Mouse (Mus musculus) layer of hippocampus, postnatal 25 days (tissue): ENCODE measurements around the gene Atl1. TPM values are rescaled to one million over a fixed set of nuclear protein-coding genes. Genes with fewer than 3 reads are reported as not detected.

Experiments used
- DNase-seq, 2 experiments: peaks; one replicate each; pipeline ENCODE4 v3.0.0; 2022; ENCODE audit warnings: mixed read lengths in 2 of 2, low spot score in 1 of 2; ENCODE audit errors: extremely low spot score in 1 of 2
- total RNA-seq, 2 experiments: library from RNA; stranded (reverse); gene quantifications; 2 replicates each; pipeline ENCODE4 v1.2.3; 2021

The Atl1 gene
- total RNA-seq: 100 to 1,000 TPM; 201 to 202 TPM

- peak; percentile 79 to 89 for DNase-seq
Measured at GRCm38 (mm10) chr12:69892371-69893251, at the start of gene Atl1, which contains the start of gene Map4k5. Gene Atl1 (plus strand): TSS chr12:69892614. Gene Map4k5 (minus strand): TSS chr12:69893200.

GRCm38 (mm10) chr12:69843531-69844445 is 48.6 kb upstream of the Atl1 start:
- DNase-seq: no peak

- no peak for DNase-seq
Measured at GRCm38 (mm10) chr12:69845722-69846121, 46.7 kb upstream of the Atl1 start.

GRCm38 (mm10) chr12:69846499-69846898 is 45.9 kb upstream of the Atl1 start:
- DNase-seq: no peak

GRCm38 (mm10) chr12:69848083-69848878 is 44.1 kb upstream of the Atl1 start:
- DNase-seq: no peak

- DNase-seq: no peak
Measured at GRCm38 (mm10) chr12:69852288-69852687, 40.1 kb upstream of the Atl1 start.

- no peak for DNase-seq
Measured at GRCm38 (mm10) chr12:69853387-69853786, 39.0 kb upstream of the Atl1 start.

- no peak for DNase-seq
Measured at GRCm38 (mm10) chr12:69853942-69854341, 38.5 kb upstream of the Atl1 start.

- no peak for DNase-seq
Measured at GRCm38 (mm10) chr12:69855641-69856300, 36.6 kb upstream of the Atl1 start.

GRCm38 (mm10) chr12:69856398-69856797 is 36.0 kb upstream of the Atl1 start:
- no peak for DNase-seq

GRCm38 (mm10) chr12:69857597-69857996 is 34.8 kb upstream of the Atl1 start:
- no peak for DNase-seq

- DNase-seq: no peak
Measured at GRCm38 (mm10) chr12:69858847-69859246, 33.6 kb upstream of the Atl1 start.

GRCm38 (mm10) chr12:69863505-69863904 is 28.9 kb upstream of the Atl1 start:
- DNase-seq: no peak

GRCm38 (mm10) chr12:69864164-69864692 is 28.2 kb upstream of the Atl1 start:
- no peak for DNase-seq

GRCm38 (mm10) chr12:69867338-69867737 is 25.1 kb upstream of the Atl1 start:
- DNase-seq: no peak

- DNase-seq: no peak
Measured at GRCm38 (mm10) chr12:69871632-69872031, 20.8 kb upstream of the Atl1 start.

- DNase-seq: no peak
Measured at GRCm38 (mm10) chr12:69877842-69878363, 14.5 kb upstream of the Atl1 start.

GRCm38 (mm10) chr12:69879172-69879665 is 13.2 kb upstream of the Atl1 start:
- no peak for DNase-seq

- DNase-seq: no peak
Measured at GRCm38 (mm10) chr12:69879739-69880138, 12.7 kb upstream of the Atl1 start.
